Mouse (Mus musculus): ENCODE results near the gene Cbarp. TPM values are rescaled to one million over a fixed set of nuclear protein-coding genes. Genes with fewer than 3 reads are reported as not detected.
A peak's percentile ranks its signal among the peaks of the same experiment; 100 is the strongest.

Cbarp gene
- polyA plus RNA-seq, 1 experiment from 2014 or later = 5.5 TPM

GRCm38 (mm10) chr10:80136952-80137625 lies 3.5 kb downstream of the Cbarp start:
- ATAC-seq (peak; percentile 25), DNase-seq (ENCODE audit: low spot score) (peak; percentile 76)
- peak overlapping the region; percentile 98 for H3K4me2 ChIP-seq (replicated peaks; ENCODE audit: low read depth, low read length)
- H3K4me3 ChIP-seq (ENCODE audit: low read depth, low read length) = peak overlapping the region; percentile 23
- 3% methylated on average over 26 of the region's 29 CpGs for WGBS
- no peaks in the 10 kb centered on the region for H3K36me3 ChIP-seq (ENCODE audit: insufficient read depth, low read length)
- peak overlapping the region; percentile 57 for H3K27ac ChIP-seq (ENCODE audit: low read length)
- no peaks in the 10 kb centered on the region for H3K9me3 ChIP-seq (ENCODE audit: low read length)
- H3K4me1 ChIP-seq (ENCODE audit: insufficient read depth, low read depth, low read length) = peaks cover 7% of the 10 kb centered on the region; the same call in 1 of the 2 replicates
- peaks cover 15% of the 10 kb centered on the region for H3K27me3 ChIP-seq (replicated peaks; ENCODE audit: insufficient read depth, low read length)
- no peak for TF ChIP-seq CTCF (IDR thresholded peaks at IDR 0.05)
- 0 out of 2 replicates have a peak, but pooled peaks have one; percentile 27 for TF ChIP-seq EP300 (IDR thresholded peaks at IDR 0.05)
- no peak overlapping the region for H3K9ac ChIP-seq (replicated peaks; ENCODE audit: low read depth)

- TF ChIP-seq EP300 (IDR thresholded peaks at IDR 0.05) = no peak
- no peak for TF ChIP-seq CTCF (IDR thresholded peaks at IDR 0.05)
- peak overlapping the region; percentile 57 for H3K27ac ChIP-seq (ENCODE audit: low read length)
- WGBS = 18% methylated on average over 38 of the region's 49 CpGs
- H3K9me3 ChIP-seq (ENCODE audit: low read length) = no peaks in the 10 kb centered on the region
- peaks cover 15% of the 10 kb centered on the region for H3K27me3 ChIP-seq (replicated peaks; ENCODE audit: insufficient read depth, low read length)
- DNase-seq (ENCODE audit: low spot score) (no peak), ATAC-seq (no peak)
- no peak overlapping the region for H3K9ac ChIP-seq (replicated peaks; ENCODE audit: low read depth)
- H3K36me3 ChIP-seq (ENCODE audit: insufficient read depth, low read length) = no peaks in the 10 kb centered on the region
- peaks cover 7% of the 10 kb centered on the region; the same call in 1 of the 2 replicates for H3K4me1 ChIP-seq (ENCODE audit: insufficient read depth, low read depth, low read length)
- peak overlapping the region; percentile 23 for H3K4me3 ChIP-seq (ENCODE audit: low read depth, low read length)
- H3K4me2 ChIP-seq (replicated peaks; ENCODE audit: low read depth, low read length) = peak overlapping the region; percentile 98
Measured at GRCm38 (mm10) chr10:80136179-80136951, 4.3 kb downstream of the Cbarp start.

- no peak for TF ChIP-seq CTCF (IDR thresholded peaks at IDR 0.05)
- TF ChIP-seq EP300 (IDR thresholded peaks at IDR 0.05) = no peak
- Histone ChIP-seq H3K9me3 (ENCODE audit: low read length) (no peaks in the 10 kb centered on the region), H3K27ac (ENCODE audit: low read length) (no peak overlapping the region), H3K9ac (replicated peaks; ENCODE audit: low read depth) (no peak overlapping the region), H3K4me2 (replicated peaks; ENCODE audit: low read depth, low read length) (no peak overlapping the region), H3K36me3 (ENCODE audit: insufficient read depth, low read length) (no peaks in the 10 kb centered on the region), H3K27me3 (replicated peaks; ENCODE audit: insufficient read depth, low read length) (peaks cover 15% of the 10 kb centered on the region), H3K4me3 (ENCODE audit: low read depth, low read length) (no peak overlapping the region), H3K4me1 (ENCODE audit: insufficient read depth, low read depth, low read length) (peaks cover 7% of the 10 kb centered on the region; the same call in 1 of the 2 replicates)
- DNase-seq (ENCODE audit: low spot score) (no peak), ATAC-seq (no peak)
- WGBS = 86% methylated on average over 1 of the region's 1 CpGs
Measured at GRCm38 (mm10) chr10:80135641-80136040, 5.0 kb downstream of the Cbarp start.

GRCm38 (mm10) chr10:80135161-80135560 lies 5.5 kb downstream of the Cbarp start:
- 81% methylated on average over 10 of the region's 10 CpGs for WGBS
- peaks cover 7% of the 10 kb centered on the region; the same call in 1 of the 2 replicates for H3K4me1 ChIP-seq (ENCODE audit: insufficient read depth, low read depth, low read length)
- ATAC-seq (no peak), DNase-seq (ENCODE audit: low spot score) (no peak)
- no peak overlapping the region for H3K4me3 ChIP-seq (ENCODE audit: low read depth, low read length)
- no peak overlapping the region for H3K27ac ChIP-seq (ENCODE audit: low read length)
- TF ChIP-seq EP300 (IDR thresholded peaks at IDR 0.05) (no peak), CTCF (IDR thresholded peaks at IDR 0.05) (no peak)
- peaks cover 15% of the 10 kb centered on the region for H3K27me3 ChIP-seq (replicated peaks; ENCODE audit: insufficient read depth, low read length)
- no peak overlapping the region for H3K9ac ChIP-seq (replicated peaks; ENCODE audit: low read depth)
- H3K4me2 ChIP-seq (replicated peaks; ENCODE audit: low read depth, low read length) = no peak overlapping the region
- no peaks in the 10 kb centered on the region for H3K36me3 ChIP-seq (ENCODE audit: insufficient read depth, low read length)
- no peaks in the 10 kb centered on the region for H3K9me3 ChIP-seq (ENCODE audit: low read length)

- H3K27me3 ChIP-seq (replicated peaks; ENCODE audit: insufficient read depth, low read length) = peaks cover 11% of the 10 kb centered on the region
- peaks cover 7% of the 10 kb centered on the region; the same call in 1 of the 2 replicates for H3K4me1 ChIP-seq (ENCODE audit: insufficient read depth, low read depth, low read length)
- no peak overlapping the region for H3K4me3 ChIP-seq (ENCODE audit: low read depth, low read length)
- no peak overlapping the region for H3K9ac ChIP-seq (replicated peaks; ENCODE audit: low read depth)
- DNase-seq (ENCODE audit: low spot score) (no peak), ATAC-seq (no peak)
- H3K9me3 ChIP-seq (ENCODE audit: low read length) = no peaks in the 10 kb centered on the region
- no peak for TF ChIP-seq CTCF (IDR thresholded peaks at IDR 0.05)
- no peak for TF ChIP-seq EP300 (IDR thresholded peaks at IDR 0.05)
- no peak overlapping the region for H3K27ac ChIP-seq (ENCODE audit: low read length)
- H3K4me2 ChIP-seq (replicated peaks; ENCODE audit: low read depth, low read length) = no peak overlapping the region
- H3K36me3 ChIP-seq (ENCODE audit: insufficient read depth, low read length) = no peaks in the 10 kb centered on the region; the same call in 1 of the 2 replicates
- WGBS = 73% methylated on average over 7 of the region's 9 CpGs
Measured at GRCm38 (mm10) chr10:80134421-80134820, 6.2 kb downstream of the Cbarp start.

- TF ChIP-seq EP300 (IDR thresholded peaks at IDR 0.05) = no peak
- TF ChIP-seq CTCF (IDR thresholded peaks at IDR 0.05) = peak; percentile 32; the same call in 1 of the 2 replicates
- Histone ChIP-seq H3K27me3 (replicated peaks; ENCODE audit: insufficient read depth, low read length) (peaks cover 7% of the 10 kb centered on the region; the same call in 1 of the 2 replicates), H3K9ac (replicated peaks; ENCODE audit: low read depth) (no peak overlapping the region), H3K36me3 (ENCODE audit: insufficient read depth, low read length) (peaks cover 6% of the 10 kb centered on the region; the same call in 1 of the 2 replicates), H3K27ac (ENCODE audit: low read length) (no peak overlapping the region), H3K4me2 (replicated peaks; ENCODE audit: low read depth, low read length) (no peak overlapping the region), H3K4me3 (ENCODE audit: low read depth, low read length) (no peak overlapping the region), H3K9me3 (ENCODE audit: low read length) (no peaks in the 10 kb centered on the region), H3K4me1 (ENCODE audit: insufficient read depth, low read depth, low read length) (peaks cover 3% of the 10 kb centered on the region; the same call in 1 of the 2 replicates)
- no peak for ATAC-seq
- WGBS = 57% methylated on average over 8 of the region's 8 CpGs
- DNase-seq (ENCODE audit: low spot score) = no peak
Measured at GRCm38 (mm10) chr10:80133226-80133849, 7.3 kb downstream of the Cbarp start.

Measured in lung, postnatal 0 days (tissue).